Mouse (Mus musculus): ENCODE results near the gene Casp14. TPM values are rescaled to one million over a fixed set of nuclear protein-coding genes. Genes with fewer than 3 reads are reported as not detected.
"Not testable (repeated sequence)": the region's sequence is repeated elsewhere in the genome, so short reads cannot be mapped to it uniquely, and the experiment has no call there.

Casp14 gene
- total RNA-seq, 2 experiments from 2014 or later = not detected

GRCm38 (mm10) chr10:78686995-78687577 lies 31.0 kb downstream of the Casp14 start:
- intact Hi-C loops (cut with DNase I) = no loop called here
- no peak for DNase-seq

GRCm38 (mm10) chr10:78670121-78670520 lies 48.0 kb downstream of the Casp14 start:
- DNase-seq; intact Hi-C loops (cut with DNase I): not testable (repeated sequence)

GRCm38 (mm10) chr10:78666696-78667095 lies 51.4 kb downstream of the Casp14 start:
- intact Hi-C loops (cut with DNase I); DNase-seq: not testable (repeated sequence)

GRCm38 (mm10) chr10:78664546-78664945 lies 53.5 kb downstream of the Casp14 start:
- no peak for DNase-seq
- intact Hi-C loops (cut with DNase I) = no loop called here

Other genes with a start within 250 kb of the Casp14 start
- not detected for gene Olfr1358, start 200.9 kb downstream of the Casp14 start, total RNA-seq (2021)
- 10 to 100 TPM; 15.8 to 19.6 TPM for gene Ilvbl, start 143.9 kb downstream of the Casp14 start, total RNA-seq (2021)
- gene Syde1, start 126.3 kb downstream of the Casp14 start, total RNA-seq (2021) = 1 to 10 TPM; 3.4 to 3.5 TPM
- not detected for gene Olfr1357, start 100.2 kb downstream of the Casp14 start, total RNA-seq (2021)
- gene Ccdc105, start 34.8 kb upstream of the Casp14 start, total RNA-seq (2021) = not detected
- not detected for gene Slc1a6, start 62.2 kb upstream of the Casp14 start, total RNA-seq (2021)
- not detected for gene Olfr1356, start 133.9 kb upstream of the Casp14 start, total RNA-seq (2021)
- not detected for gene Olfr1355, start 157.2 kb upstream of the Casp14 start, total RNA-seq (2021)
- gene Olfr1354, start 194.9 kb upstream of the Casp14 start, total RNA-seq (2021) = not detected
- gene Olfr8, start 232.3 kb upstream of the Casp14 start, total RNA-seq (2021) = not detected
- not detected for gene Olfr1353, start 245.0 kb upstream of the Casp14 start, total RNA-seq (2021)

Measured in gastrocnemius, postnatal 36 days (tissue).